Mouse (Mus musculus) liver, embryonic 16.5 days (tissue): ENCODE measurements around the gene Gal3st4. TPM values are rescaled to one million over a fixed set of nuclear protein-coding genes. Genes with fewer than 3 reads are reported as not detected.
"Not testable (repeated sequence)": the region's sequence is repeated elsewhere in the genome, so short reads cannot be mapped to it uniquely, and the experiment has no call there.

Experiments used
- ATAC-seq: fragments of 200-750 bp; cut with Nextera tagmentation; 2 replicates; pipeline ENCODE4 v1.8.0; 2017; ENCODE audit warnings: low read depth, mild to moderate bottlenecking, moderate number of reproducible peaks, moderate library complexity
- H3K27ac ChIP-seq: fragments of 300-500 bp; sonication (generic); 2 replicates; pipeline ENCODE4 v1.5.1; 2014; ENCODE audit warnings: mild to moderate bottlenecking, low read length
- H3K27me3 ChIP-seq: fragments of 300-500 bp; sonication (generic); 2 replicates; pipeline ENCODE4 v1.6.1; 2014; ENCODE audit warnings: low read depth, low read length, mixed read lengths; ENCODE audit not compliant: control insufficient read depth, insufficient read depth
- H3K36me3 ChIP-seq: fragments of 300-500 bp; sonication (generic); 2 replicates; pipeline ENCODE4 v1.6.1; 2014; ENCODE audit warnings: mild to moderate bottlenecking; ENCODE audit not compliant: control insufficient read depth, insufficient read depth
- H3K4me1 ChIP-seq: fragments of 300-500 bp; sonication (generic); 2 replicates; pipeline ENCODE4 v1.6.1; 2014; ENCODE audit warnings: low read depth, low read length, mixed read lengths; ENCODE audit not compliant: control insufficient read depth
- H3K4me2 ChIP-seq: fragments of 300-500 bp; sonication (generic); 2 replicates; pipeline ENCODE4 v1.6.1; 2014; ENCODE audit warnings: low read depth, low read length, mixed read lengths
- H3K4me3 ChIP-seq: fragments of 300-500 bp; sonication (generic); 2 replicates; pipeline ENCODE4 v1.5.1; 2014; ENCODE audit warnings: low read depth, mild to moderate bottlenecking, low read length
- H3K9ac ChIP-seq: fragments of 300-500 bp; sonication (generic); 2 replicates; pipeline ENCODE4 v1.6.1; 2014; ENCODE audit warnings: low read depth, low read length
- H3K9me3 ChIP-seq: fragments of 300-500 bp; sonication (generic); replicated peaks from 2 replicates; pipeline ENCODE4 v1.6.1; 2016; ENCODE audit warnings: low read length; ENCODE audit not compliant: control insufficient read depth
- WGBS: fragments of 180-500 bp; shearing (Covaris S2); extraction: QIAGEN DNeasy Blood & Tissue Kit; methylation state at CpG from one replicate; pipeline ENCODE4 v1.1.7; 2014; ENCODE audit not compliant: insufficient replicate concordance; 5-methylcytosine and 5-hydroxymethylcytosine counted together
- polyA plus RNA-seq: library from polyadenylated mRNA; unstranded; fragments of >200 nt; fragmentation: Nextera tagmentation; extraction: Ambion mirVana; gene quantifications from 2 replicates; pipeline ENCODE4 v1.2.1, GENCODE M21; 2015

Gene Gal3st4
- polyA plus RNA-seq, 1 experiment from 2014 or later = 0.22 TPM

DNA sequence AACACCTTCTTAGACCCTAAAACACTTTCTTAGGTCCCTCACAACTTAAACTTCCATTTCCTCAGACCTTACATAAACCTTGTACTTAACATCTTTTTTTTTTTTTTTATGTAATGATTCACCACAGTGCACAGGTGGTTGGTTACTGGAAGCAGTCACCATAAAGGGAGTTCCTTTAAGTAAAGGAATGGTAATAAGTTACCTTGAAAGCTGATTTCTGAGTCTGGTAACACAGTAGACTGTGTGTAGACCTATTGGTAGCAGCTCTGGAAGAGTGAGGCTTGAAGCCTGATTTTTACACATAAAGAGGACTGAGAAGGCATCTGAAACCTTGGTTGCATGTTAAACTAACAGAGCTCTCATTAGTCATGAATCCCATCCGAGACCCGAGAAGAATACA is 52.8 kb downstream of the Gal3st4 start:
- Histone ChIP-seq H3K4me3 (no peak overlapping the region), H3K27me3 (no peaks in the 10 kb centered on the region), H3K4me1 (peaks cover 2% of the 10 kb centered on the region; the same call in 1 of the 2 replicates), H3K9me3 (0 out of 2 replicates have a peak, but pooled peaks cover 3% of the 10 kb centered on the region), H3K4me2 (no peak overlapping the region), H3K27ac (no peak overlapping the region), H3K36me3 (no peaks in the 10 kb centered on the region), H3K9ac (no peak overlapping the region)
- no peak for ATAC-seq
- 46% methylated on average over 2 of the region's 2 CpGs for whole genome bisulfite sequencing

DNA sequence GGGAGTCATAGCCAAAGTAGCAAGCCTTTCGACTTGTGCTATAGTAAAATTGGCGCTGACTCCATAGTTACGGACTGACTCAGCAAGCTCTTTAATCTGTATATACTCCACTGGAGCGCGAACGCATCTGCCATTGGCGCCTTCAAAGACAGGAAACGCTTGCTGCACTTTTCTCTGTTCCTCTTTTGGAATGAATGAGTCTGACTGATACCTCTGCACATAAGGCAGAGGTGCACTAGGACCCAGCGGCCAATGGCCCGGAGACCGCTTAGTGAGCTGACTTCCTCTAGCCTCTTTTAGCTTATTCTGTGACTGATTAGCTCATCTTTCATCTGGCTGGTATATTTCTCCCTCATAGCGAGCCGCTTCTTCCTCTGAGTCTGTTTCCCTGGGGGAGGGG is 56.0 kb downstream of the Gal3st4 start:
- H3K4me2 ChIP-seq, H3K27me3 ChIP-seq, H3K4me3 ChIP-seq, H3K4me1 ChIP-seq, H3K9ac ChIP-seq, ATAC-seq, H3K27ac ChIP-seq, H3K36me3 ChIP-seq, H3K9me3 ChIP-seq: not testable (repeated sequence)
- 83% methylated on average over 13 of the region's 13 CpGs for WGBS

Other genes starting within 250 kb of the Gal3st4 start
- gene Smok3c, start 219.6 kb downstream of the Gal3st4 start, polyA plus RNA-seq = not detected in 2 replicates
- 3.9 and 4.4 TPM in 2 replicates for gene Zkscan1, start 187.8 kb downstream of the Gal3st4 start, polyA plus RNA-seq
- 14.6 and 15.1 TPM in 2 replicates for gene Zscan21, start 155.9 kb downstream of the Gal3st4 start, polyA plus RNA-seq
- 5.0 and 5.1 TPM in 2 replicates for gene Zfp113, start 117.1 kb downstream of the Gal3st4 start, polyA plus RNA-seq
- 153 and 154 TPM in 2 replicates for gene Cops6, start 111.8 kb downstream of the Gal3st4 start, polyA plus RNA-seq
- 5.6 and 5.9 TPM in 2 replicates for gene Ap4m1, start 100.8 kb downstream of the Gal3st4 start, polyA plus RNA-seq
- gene Mcm7, start 100.4 kb downstream of the Gal3st4 start, polyA plus RNA-seq = 152 and 162 TPM in 2 replicates
- gene Taf6, start 85.4 kb downstream of the Gal3st4 start, polyA plus RNA-seq = 32.6 and 32.9 TPM in 2 replicates
- 12.0 and 13.6 TPM in 2 replicates for gene Cnpy4, start 85.4 kb downstream of the Gal3st4 start, polyA plus RNA-seq
- 2.2 TPM in 2 replicates for gene Mblac1, start 78.5 kb downstream of the Gal3st4 start, polyA plus RNA-seq
- gene Nxpe5, start 46.9 kb downstream of the Gal3st4 start, polyA plus RNA-seq = 0.09 and 0.18 TPM in 2 replicates
- gene Lamtor4, start 17.4 kb downstream of the Gal3st4 start, polyA plus RNA-seq = 30.9 and 31.7 TPM in 2 replicates
- 2.1 and 3.1 TPM in 2 replicates for gene BC037034, start 8.8 kb downstream of the Gal3st4 start, polyA plus RNA-seq
- gene Gm43720, start 7.1 kb upstream of the Gal3st4 start, polyA plus RNA-seq = not detected in 2 replicates
- 0.51 and 0.74 TPM in 2 replicates for gene Gpc2, start 7.2 kb upstream of the Gal3st4 start, polyA plus RNA-seq
- 1.2 and 1.5 TPM in 2 replicates for gene Stag3, start 7.4 kb upstream of the Gal3st4 start, polyA plus RNA-seq
- 0.53 and 0.87 TPM in 2 replicates for gene Pvrig, start 69.1 kb upstream of the Gal3st4 start, polyA plus RNA-seq
- 4.8 and 5.3 TPM in 2 replicates for gene Zfp157, start 168.6 kb upstream of the Gal3st4 start, polyA plus RNA-seq